Mouse (Mus musculus) left cerebral cortex, postnatal 36 days (tissue): ENCODE measurements around the gene Arfgef3. TPM values are rescaled to one million over a fixed set of nuclear protein-coding genes. Genes with fewer than 3 reads are reported as not detected.

Experiments used
- DNase-seq, 2 experiments: peaks; one replicate each; pipeline ENCODE4 v3.0.0; 2021 to 2022; ENCODE audit warnings: low spot score in 2 of 2, mixed read lengths in 1 of 2
- intact Hi-C: fragments of 180-260 bp; cut with DNase I; formaldehyde crosslinking; loops from one replicate; pipeline ENCODE4 v1.15.1; 2025
- total RNA-seq, 2 experiments: library from RNA; stranded (reverse); gene quantifications; 2 replicates each; pipeline ENCODE4 v1.2.3; 2021

Gene Arfgef3
- 100 to 1,000 TPM; 105 to 109 TPM for total RNA-seq

DNA sequence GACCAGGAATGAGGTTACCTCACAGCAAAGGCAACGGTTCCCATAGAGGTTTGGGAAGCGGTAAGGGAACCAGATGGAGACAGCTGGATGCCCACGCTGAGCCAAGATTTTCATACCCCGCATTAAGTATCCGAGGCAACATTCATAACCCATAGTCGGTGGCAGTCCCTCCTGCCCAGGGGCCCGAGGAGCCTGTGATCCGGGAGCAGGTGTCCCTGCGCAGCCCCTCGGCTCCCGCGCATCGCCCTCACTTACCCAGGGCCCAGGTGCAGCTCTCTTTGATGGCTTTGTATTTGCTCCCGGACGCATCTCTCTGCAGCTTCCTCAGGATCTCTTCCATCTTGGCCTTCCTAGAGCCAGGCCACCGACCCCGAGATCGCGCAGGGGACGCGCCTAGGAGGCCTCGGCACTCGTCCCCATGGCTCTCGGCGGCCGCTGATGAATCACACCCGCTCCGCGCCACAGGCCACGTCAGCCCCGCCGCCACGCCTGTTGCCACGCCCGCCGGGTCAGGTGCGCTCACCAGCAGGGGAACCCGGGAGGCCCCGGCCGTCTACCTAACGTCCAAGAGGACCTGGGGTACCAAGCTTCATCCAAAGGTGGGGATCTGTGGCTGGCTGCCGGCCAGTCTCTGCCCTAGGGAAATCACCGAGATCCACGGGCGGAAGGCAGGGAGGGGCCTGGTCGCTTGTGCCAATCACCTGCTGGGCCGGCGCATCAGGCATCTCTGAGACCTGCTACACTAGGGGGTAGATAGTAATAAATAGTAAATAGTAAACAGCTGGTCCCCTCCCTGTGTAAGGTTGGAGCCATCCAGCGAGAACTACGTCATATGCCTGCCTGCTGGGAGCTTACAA is at the start of gene Arfgef3:
Arfgef3 (minus strand) TSS at position 664 of the 857 bp plus-strand sequence.
- peak; percentile 87 to 89 for DNase-seq
- intact Hi-C loops: loop anchor here (10.0 kb wide), 1 partner anchor 119 kb away; no protein-coding TSS in a partner anchor

DNA sequence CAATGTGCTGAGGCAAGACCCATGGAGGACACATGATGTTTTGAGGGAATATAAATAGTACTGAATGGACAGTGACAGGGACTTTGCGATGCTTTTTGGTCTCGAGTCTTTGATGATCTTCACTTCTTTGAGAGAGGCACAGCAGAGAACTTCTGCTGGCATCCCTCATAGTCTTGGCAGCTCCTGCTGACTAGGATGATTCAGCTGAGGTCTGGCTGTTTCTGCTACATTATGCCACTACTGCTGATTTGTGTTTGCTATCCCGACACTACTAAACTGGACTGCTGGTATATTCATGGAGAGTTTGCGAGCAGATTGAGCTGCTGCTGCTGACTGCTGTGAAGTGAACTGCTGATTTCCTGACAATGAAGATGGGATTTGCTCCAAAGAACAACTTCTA is 46.3 kb upstream of the Arfgef3 start:
- peak in 1 of 2 experiments; percentile 6 for DNase-seq
- intact Hi-C loops: no loop called here

DNA sequence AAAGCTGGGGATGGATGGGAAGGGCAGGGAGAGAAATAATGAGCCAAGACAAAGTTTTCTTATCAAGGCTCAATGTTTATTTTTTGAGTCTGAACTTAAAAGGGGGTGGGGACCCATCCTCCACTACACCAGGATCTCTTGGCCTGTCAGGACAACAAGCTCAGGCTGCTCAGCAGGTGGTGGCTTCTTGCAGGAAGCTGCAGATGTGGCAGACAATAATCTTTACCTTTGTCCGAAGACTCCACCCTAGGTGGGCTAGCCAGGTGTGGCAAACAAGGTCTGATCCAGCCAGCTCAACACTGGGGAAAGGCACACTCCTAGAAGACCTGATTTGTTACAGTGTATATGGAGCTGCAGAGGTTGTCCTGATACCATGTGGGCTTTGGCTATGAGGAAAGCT is 44.9 kb upstream of the Arfgef3 start:
- DNase-seq: no peak

GRCm38 (mm10) chr10:18786693-18787092 is 42.9 kb upstream of the Arfgef3 start, which contains the start of gene Gm4922:
Gene Gm4922 (minus strand): TSS chr10:18786793.
- DNase-seq: no peak
- intact Hi-C loops: no loop called here

More for the DNA sequence above, 44.9 kb upstream of the Arfgef3 start:
- intact Hi-C loops: no loop called here

DNA sequence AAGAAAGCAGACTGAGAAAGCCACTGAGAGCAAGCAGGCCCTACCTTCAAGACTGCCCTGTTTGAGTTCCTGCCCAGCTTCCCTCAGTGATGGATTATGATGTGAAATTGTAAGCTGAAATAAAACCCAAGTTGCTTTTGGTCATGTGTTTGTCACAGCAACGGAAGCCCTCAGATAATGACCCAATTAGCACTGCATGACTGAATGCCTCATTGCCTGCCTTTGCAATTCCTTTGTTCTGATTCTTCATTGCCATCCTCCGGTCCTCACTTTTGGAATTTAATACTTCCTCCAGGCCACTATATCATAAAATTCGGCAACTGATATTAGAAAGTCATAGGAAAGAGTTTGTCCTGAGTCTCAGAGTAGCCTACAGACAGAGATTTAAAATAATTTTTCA is 33.8 kb upstream of the Arfgef3 start:
- intact Hi-C loops: no loop called here
- DNase-seq: no peak

GRCm38 (mm10) chr10:18772537-18773179 is 28.9 kb upstream of the Arfgef3 start:
- intact Hi-C loops: no loop called here
- no peak for DNase-seq

DNA sequence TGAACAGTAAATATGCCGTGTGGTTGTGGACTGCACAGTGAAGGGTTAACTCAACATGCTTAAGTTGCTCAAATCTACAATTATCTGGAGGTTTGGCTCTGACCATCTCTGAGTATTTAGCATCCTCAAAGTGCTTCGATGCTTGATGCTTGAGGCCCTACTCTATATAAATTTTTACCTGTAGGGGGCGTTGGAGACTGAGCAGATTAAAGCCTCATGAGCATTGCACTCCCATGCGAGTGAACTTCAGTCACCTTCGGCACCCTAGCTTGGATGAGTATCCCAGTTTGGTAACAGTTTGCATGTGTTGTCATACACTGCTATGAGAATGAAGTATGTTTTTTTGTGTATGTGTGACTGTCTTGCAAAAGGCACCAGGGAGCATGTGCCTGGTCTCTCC is 26.2 kb upstream of the Arfgef3 start:
- intact Hi-C loops: no loop called here
- no peak for DNase-seq

- no peak for DNase-seq
- intact Hi-C loops: no loop called here
Observed at GRCm38 (mm10) chr10:18760241-18760640, 16.5 kb upstream of the Arfgef3 start.

GRCm38 (mm10) chr10:18750057-18750456 is 6.3 kb upstream of the Arfgef3 start:
- no peak for DNase-seq
- intact Hi-C loops: no loop called here

DNA sequence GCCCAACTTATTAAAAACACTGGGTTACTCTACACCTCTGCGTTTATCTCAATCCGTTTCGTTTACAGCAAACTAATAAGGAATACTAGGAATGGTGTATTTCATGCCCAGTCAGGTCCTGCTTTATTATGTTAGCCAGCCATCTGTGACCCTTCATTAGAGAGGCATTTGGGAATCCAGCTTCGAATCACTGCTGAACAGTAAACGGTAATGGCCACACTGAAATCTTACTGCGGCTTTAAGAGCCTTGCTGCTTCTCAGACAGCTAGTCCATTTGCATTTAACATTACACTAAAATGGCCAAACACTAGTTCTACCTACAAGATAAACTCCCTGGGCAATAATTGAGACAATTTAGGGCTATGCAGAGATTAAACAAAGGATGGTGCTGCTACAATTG is 1.7 kb downstream of the Arfgef3 start:
- DNase-seq: no peak
- intact Hi-C loops: loop anchor here (10.0 kb wide), 1 partner anchor 117 kb away; no protein-coding TSS in a partner anchor

- intact Hi-C loops: loop anchor here (10.0 kb wide), 1 partner anchor 116 kb away; no protein-coding TSS in a partner anchor
- DNase-seq: no peak
Observed at GRCm38 (mm10) chr10:18741024-18741423, 2.7 kb downstream of the Arfgef3 start.

- no peak for DNase-seq
- intact Hi-C loops: no loop called here
Observed at GRCm38 (mm10) chr10:18728548-18728947, 15.2 kb downstream of the Arfgef3 start.

- intact Hi-C loops: no loop called here
- no peak for DNase-seq
Observed at GRCm38 (mm10) chr10:18711436-18711835, 32.3 kb downstream of the Arfgef3 start.

DNA sequence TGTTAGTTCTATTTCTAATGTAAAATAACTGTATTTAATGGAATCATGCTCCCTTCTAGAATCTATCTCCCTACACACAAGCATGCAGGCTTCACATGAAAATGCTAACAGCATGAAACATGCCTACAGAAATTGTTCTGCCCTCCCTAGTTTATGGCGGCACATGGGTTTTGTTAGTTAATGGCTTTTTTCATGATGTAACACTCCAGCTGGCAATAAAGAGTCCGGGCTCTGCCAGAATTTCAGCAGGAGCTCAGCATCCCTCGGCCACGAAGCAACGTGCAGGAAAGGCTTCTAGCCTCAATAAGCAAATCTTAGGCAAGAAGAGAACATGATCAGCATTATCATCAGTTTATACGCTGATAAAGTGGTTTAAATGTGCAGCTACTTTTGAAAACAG is 32.8 kb downstream of the Arfgef3 start:
- intact Hi-C loops: no loop called here
- DNase-seq: peak; percentile 23 to 29

DNA sequence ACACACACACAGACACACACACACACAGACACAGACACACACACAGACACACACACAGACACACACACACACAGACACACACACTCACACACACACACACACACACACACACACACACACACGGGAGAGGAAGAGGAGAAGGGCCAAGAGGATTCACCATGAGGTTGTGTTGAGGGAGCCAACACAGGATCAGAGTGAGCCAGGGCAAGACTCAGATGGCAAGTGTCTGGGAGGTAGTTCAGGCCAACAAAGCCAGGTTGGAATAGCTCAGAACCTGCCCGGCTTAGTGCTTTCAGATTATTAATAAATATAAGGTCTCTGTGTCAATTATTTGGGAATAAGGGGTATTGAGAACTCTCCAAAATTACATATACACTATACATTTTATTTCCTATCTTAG is 33.9 kb downstream of the Arfgef3 start:
- no peak for DNase-seq
- intact Hi-C loops: no loop called here

GRCm38 (mm10) chr10:18708641-18709040 is 35.1 kb downstream of the Arfgef3 start:
- no peak for DNase-seq

DNA sequence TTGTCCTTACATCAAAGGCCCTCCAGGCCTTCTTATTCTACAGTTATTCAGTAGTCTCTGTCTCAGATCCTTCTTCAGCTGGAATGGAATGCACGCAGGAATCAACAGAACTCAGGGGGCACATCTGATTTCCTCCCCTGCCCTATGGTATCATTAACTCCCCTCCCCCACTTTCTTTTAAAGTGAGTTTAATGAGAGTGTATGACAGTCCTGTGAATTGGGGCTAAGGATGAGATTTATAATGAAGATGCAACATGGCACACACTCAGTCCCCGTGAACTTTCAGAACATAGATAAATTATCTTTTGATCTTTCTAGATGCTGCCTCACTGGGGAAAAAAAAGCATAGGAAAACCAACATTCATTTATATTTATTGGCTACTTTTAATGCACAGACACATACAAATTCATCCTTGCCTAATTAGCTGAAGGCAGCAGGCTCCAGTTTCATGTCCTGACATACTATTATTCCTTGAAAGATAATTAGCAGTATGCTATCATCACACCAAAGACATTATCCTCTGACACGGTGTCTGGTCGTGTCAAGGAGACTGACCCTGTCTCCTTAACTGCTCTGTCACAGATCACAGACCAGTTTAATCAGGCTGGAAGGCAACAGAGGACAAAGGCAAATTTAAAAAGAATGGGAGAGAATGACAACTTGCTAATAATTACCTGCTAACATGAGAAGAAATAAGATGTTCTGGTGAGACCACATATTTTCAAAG is 39.2 kb downstream of the Arfgef3 start:
- no peak for DNase-seq
- intact Hi-C loops: no loop called here

More at GRCm38 (mm10) chr10:18708641-18709040, 35.1 kb downstream of the Arfgef3 start:
- intact Hi-C loops: no loop called here

DNA sequence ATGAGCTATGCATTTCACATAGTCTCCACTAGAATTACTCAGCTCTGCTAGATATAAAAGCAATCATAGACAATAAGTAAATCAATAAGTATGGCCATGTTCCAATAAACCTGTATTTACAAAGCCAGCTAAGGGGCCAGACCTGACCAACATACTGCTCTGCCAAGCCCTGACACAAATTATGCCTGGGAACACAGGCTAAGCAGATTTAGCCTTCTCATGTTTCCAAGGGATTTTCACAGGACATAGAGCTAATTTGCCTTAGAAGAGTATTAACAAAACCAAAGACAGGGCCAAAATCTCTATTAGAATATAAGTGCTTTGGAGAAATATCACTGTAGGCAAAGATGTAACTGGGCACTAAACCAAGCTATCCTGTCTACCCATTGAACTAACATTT is 42.2 kb downstream of the Arfgef3 start:
- intact Hi-C loops: no loop called here

DNA sequence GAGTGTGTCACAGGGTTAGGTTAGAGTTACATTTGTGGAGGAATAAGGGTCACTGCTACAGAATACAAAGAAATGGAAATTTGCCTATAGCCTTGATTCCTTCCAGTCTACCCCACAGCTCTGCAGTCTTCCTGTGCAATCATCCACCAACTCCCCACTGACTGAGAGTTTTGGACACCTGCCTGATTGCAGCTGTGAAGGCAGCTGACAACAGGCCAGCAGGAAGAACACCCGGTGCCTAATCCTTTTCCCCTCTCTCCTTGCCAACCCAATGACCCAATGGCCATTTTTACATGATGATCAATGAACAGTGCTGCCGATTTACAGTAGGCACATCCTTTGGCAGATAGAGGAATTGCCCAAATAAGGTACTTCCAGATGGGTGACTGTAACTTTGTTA is 43.6 kb downstream of the Arfgef3 start:
- DNase-seq: no peak
- intact Hi-C loops: no loop called here

More for the DNA sequence above, 42.2 kb downstream of the Arfgef3 start:
- DNase-seq: no peak

- DNase-seq: no peak
Observed at GRCm38 (mm10) chr10:18699151-18699550, 44.6 kb downstream of the Arfgef3 start.

More at GRCm38 (mm10) chr10:18699151-18699550, 44.6 kb downstream of the Arfgef3 start:
- intact Hi-C loops: no loop called here
